ENCODE assay signal across 27 mouse cellular contexts in genomic region chr14:39381321-39381720, GRCm38 (mm10).
"Had no signal": no experiment of that assay in that cellular context is flagged by ENCODE, and none has a peak within 500 bp of the region (broad histone marks: within the 10 kb centered on the region; RNA-seq: fewer than 3 reads in every experiment).

No protein-coding gene starts in this region.

- H3K36me3 ChIP-seq: heart, embryonic 12.5 days; hindbrain, embryonic 10.5 days; hindbrain, embryonic 12.5 days; kidney, embryonic 15.5 days; limb, embryonic 10.5 days; limb, embryonic 12.5 days; liver, embryonic 13.5 days; liver, embryonic 15.5 days had no signal

- H3K27ac ChIP-seq: heart, adult 2 months; hindbrain, embryonic 10.5 days; hindbrain, embryonic 12.5 days; hindbrain, embryonic 14.5 days; kidney, embryonic 15.5 days; kidney, postnatal 0 days; layer of hippocampus, adult 2 months; left cerebral cortex, adult 2 months; limb, embryonic 10.5 days; limb, embryonic 12.5 days; liver, embryonic 13.5 days; liver, embryonic 15.5 days had no signal

- H3K4me2 ChIP-seq: heart, embryonic 12.5 days; hindbrain, embryonic 12.5 days; hindbrain, embryonic 14.5 days; kidney, embryonic 15.5 days; limb, embryonic 12.5 days; liver, embryonic 11.5 days; liver, embryonic 13.5 days; liver, embryonic 15.5 days had no signal

- H3K4me3 ChIP-seq: heart, adult 2 months; heart, embryonic 12.5 days; hindbrain, embryonic 10.5 days; hindbrain, embryonic 12.5 days; kidney, embryonic 15.5 days; layer of hippocampus, adult 2 months; left cerebral cortex, adult 2 months; limb, embryonic 10.5 days; limb, embryonic 12.5 days; liver, embryonic 13.5 days; liver, embryonic 15.5 days had no signal

- H3K27me3 ChIP-seq: heart, embryonic 12.5 days; hindbrain, embryonic 12.5 days; kidney, embryonic 15.5 days; limb, embryonic 12.5 days; liver, embryonic 13.5 days; liver, embryonic 15.5 days had no signal

- H3K9ac ChIP-seq: heart, embryonic 12.5 days; hindbrain, embryonic 12.5 days; hindbrain, embryonic 14.5 days; kidney, embryonic 15.5 days; limb, embryonic 12.5 days; liver, embryonic 13.5 days; liver, embryonic 15.5 days had no signal

- DNase-seq: gastrocnemius, postnatal 14 days; gastrocnemius, postnatal 36 days; heart, adult 11 months; heart, adult 2 months; heart, postnatal 10 days; heart, postnatal 4 days; kidney, adult 11 months; kidney, adult 2 months; kidney, adult 9 months; kidney, postnatal 14 days; kidney, postnatal 36 days; liver; liver, embryonic 13.5 days had no signal

- ATAC-seq: hindbrain, embryonic 16.5 days; intestine, embryonic 16.5 days had no signal

- H3K9me3 ChIP-seq: heart, embryonic 12.5 days; hindbrain, embryonic 10.5 days; hindbrain, embryonic 12.5 days; kidney, embryonic 15.5 days; limb, embryonic 10.5 days; limb, embryonic 12.5 days; liver, embryonic 13.5 days; liver, embryonic 15.5 days had no signal

- H3K4me1 ChIP-seq: heart, embryonic 12.5 days; hindbrain, embryonic 10.5 days; hindbrain, embryonic 12.5 days; kidney, embryonic 15.5 days; limb, embryonic 10.5 days; limb, embryonic 12.5 days; liver, embryonic 13.5 days; liver, embryonic 15.5 days had no signal
